Mouse (Mus musculus): ENCODE measurements around the gene Fbxo48.
A peak's percentile ranks its signal among the peaks of the same experiment; 100 is the strongest.

Fbxo48 gene

GRCm38 (mm10) chr11:16950976-16951760 lies at the start of gene Fbxo48:
Gene Fbxo48, plus strand, starts transcription at chr11:16951375.
- peak; percentile 98 for DNase-seq (ENCODE audit: extremely low read depth, low read depth)

- DNase-seq (ENCODE audit: extremely low read depth, low read depth): no peak
Observed at GRCm38 (mm10) chr11:16904302-16905011, 46.7 kb upstream of the Fbxo48 start.

GRCm38 (mm10) chr11:16905012-16905332 lies 46.2 kb upstream of the Fbxo48 start:
- no peak for DNase-seq (ENCODE audit: extremely low read depth, low read depth)

GRCm38 (mm10) chr11:16906530-16906929 lies 44.6 kb upstream of the Fbxo48 start:
- no peak for DNase-seq (ENCODE audit: extremely low read depth, low read depth)

GRCm38 (mm10) chr11:16907517-16908129 lies 43.6 kb upstream of the Fbxo48 start:
- DNase-seq (ENCODE audit: extremely low read depth, low read depth): no peak

GRCm38 (mm10) chr11:16914756-16915155 lies 36.4 kb upstream of the Fbxo48 start:
- no peak for DNase-seq (ENCODE audit: extremely low read depth, low read depth)

GRCm38 (mm10) chr11:16915850-16916249 lies 35.3 kb upstream of the Fbxo48 start:
- DNase-seq (ENCODE audit: extremely low read depth, low read depth): no peak

GRCm38 (mm10) chr11:16917512-16917911 lies 33.7 kb upstream of the Fbxo48 start:
- DNase-seq (ENCODE audit: extremely low read depth, low read depth): no peak

- no peak for DNase-seq (ENCODE audit: extremely low read depth, low read depth)
Observed at GRCm38 (mm10) chr11:16932159-16932558, 19.0 kb upstream of the Fbxo48 start.

- no peak for DNase-seq (ENCODE audit: extremely low read depth, low read depth)
Observed at GRCm38 (mm10) chr11:16935577-16936236, 15.5 kb upstream of the Fbxo48 start.

- DNase-seq (ENCODE audit: extremely low read depth, low read depth): no peak
Observed at GRCm38 (mm10) chr11:16941103-16941793, 9.9 kb upstream of the Fbxo48 start.

- no peak for DNase-seq (ENCODE audit: extremely low read depth, low read depth)
Observed at GRCm38 (mm10) chr11:16941973-16942452, 9.2 kb upstream of the Fbxo48 start.

GRCm38 (mm10) chr11:16943016-16943415 lies 8.2 kb upstream of the Fbxo48 start:
- no peak for DNase-seq (ENCODE audit: extremely low read depth, low read depth)

GRCm38 (mm10) chr11:16948756-16949155 lies 2.4 kb upstream of the Fbxo48 start:
- no peak for DNase-seq (ENCODE audit: extremely low read depth, low read depth)

GRCm38 (mm10) chr11:16950226-16950975 lies 774 bp upstream of the Fbxo48 start:
- no peak for DNase-seq (ENCODE audit: extremely low read depth, low read depth)

- no peak for DNase-seq (ENCODE audit: extremely low read depth, low read depth)
Observed at GRCm38 (mm10) chr11:16951761-16952010, 511 bp downstream of the Fbxo48 start.

GRCm38 (mm10) chr11:16956115-16956862 lies 5.1 kb downstream of the Fbxo48 start:
- DNase-seq (ENCODE audit: extremely low read depth, low read depth): no peak

GRCm38 (mm10) chr11:16957030-16957429 lies 5.9 kb downstream of the Fbxo48 start:
- DNase-seq (ENCODE audit: extremely low read depth, low read depth): no peak

- no peak for DNase-seq (ENCODE audit: extremely low read depth, low read depth)
Observed at GRCm38 (mm10) chr11:16958520-16958919, 7.3 kb downstream of the Fbxo48 start.

- DNase-seq (ENCODE audit: extremely low read depth, low read depth): no peak
Observed at GRCm38 (mm10) chr11:16967806-16968205, 16.6 kb downstream of the Fbxo48 start.

All from MEL-GATA-1-ER (cell line).